Mouse (Mus musculus): ENCODE measurements around the gene Rras2. TPM values are rescaled to one million over a fixed set of nuclear protein-coding genes. Genes with fewer than 3 reads are reported as not detected.

Rras2 gene
- polyA plus RNA-seq (2017; shearing (Covaris generic)), result 1 to 10 TPM; 3.3 to 5.3 (median 4.5) TPM

DNA sequence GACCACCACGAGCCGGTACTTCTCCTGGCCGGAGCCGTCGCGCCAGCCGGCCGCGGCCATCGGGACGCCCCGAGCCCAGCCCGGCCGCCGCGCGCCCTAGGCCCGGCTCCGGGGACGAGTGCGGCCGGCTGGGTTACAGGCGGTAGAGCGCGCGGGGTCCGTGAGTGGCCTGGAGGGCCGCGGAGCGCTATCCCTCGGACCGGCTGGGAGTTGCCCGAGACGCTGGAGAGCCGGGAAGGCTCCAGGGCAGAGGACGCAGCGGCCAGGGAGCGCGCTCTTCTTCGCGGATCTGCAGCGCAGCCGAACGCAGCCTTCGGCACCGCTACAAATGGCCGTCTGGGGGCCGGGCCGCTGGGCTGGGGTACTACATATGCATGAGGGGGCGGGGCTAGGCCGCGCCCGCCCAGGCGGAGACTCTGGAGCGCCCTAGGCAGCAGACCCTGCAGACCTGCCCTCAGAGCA, at the start of gene Rras2:
TSS of gene Rras2 (minus strand) at position 338 of the 462 bp plus-strand sequence.
- ATAC-seq, result peak; percentile 94

DNA sequence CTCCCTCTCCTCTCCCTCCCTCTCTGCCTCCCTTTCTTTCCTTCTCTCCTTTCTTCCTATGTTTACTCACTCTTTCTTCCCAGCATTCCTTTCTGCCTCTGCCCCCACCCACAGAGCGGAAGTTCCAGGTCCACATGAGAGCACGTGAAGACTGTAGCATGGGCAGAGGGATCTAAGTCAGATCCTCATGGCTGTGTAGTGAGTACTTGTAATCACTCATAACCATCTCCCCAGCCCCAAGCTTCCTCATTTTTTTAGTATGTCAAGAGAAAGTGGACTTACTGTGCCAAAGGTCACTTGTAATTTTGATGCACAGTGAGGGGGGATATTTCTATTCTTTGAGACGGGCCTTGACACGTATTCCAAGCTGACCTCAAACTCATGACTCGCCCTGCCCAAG, 45.4 kb upstream of the Rras2 start:
- no peak for ATAC-seq

DNA sequence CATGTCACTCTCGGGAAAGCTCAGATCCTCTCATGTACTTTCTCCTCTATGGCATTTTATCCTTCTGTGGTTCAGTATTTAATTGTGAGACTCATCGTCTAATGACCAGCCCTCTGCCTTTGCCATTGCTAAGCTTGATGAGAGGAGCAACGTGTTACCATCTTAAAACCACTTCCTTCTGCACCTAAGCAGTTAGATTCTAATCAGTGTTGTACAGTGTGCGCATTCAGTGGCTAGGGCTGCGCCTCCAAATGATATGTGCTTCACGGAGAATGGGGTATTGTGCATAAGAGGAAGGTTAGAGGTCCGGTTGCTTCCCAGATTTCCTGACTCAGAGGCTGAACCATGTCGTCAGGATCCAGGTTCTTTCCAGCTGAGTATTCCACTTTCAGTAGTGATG, 43.5 kb upstream of the Rras2 start:
- ATAC-seq, result peak; percentile 98

DNA sequence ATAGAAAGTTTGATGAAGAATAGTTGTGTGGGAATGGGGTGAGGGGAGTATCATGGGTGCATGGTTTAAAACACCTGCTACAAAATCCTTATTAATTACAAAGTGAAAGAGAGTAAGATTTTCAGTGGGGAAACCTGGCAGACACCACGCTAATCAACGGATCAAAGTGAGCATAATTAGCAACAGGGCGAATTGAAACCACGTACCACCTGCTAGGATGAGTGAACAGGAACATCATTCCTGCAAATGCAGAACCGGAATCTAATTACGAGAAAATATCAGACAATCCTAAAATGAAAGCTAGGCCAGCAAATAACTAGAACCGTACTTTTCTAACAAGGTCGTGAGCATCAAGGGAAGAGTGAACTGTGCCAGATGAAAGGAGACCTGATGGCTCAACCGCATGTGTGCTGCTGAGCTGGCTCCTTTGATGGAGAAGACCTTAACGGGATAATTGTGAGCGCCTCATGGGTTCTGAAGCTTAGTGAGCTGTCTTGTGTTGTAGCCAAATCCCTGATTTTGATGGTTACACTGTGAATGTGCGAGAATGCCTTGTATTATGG, 40.2 kb upstream of the Rras2 start:
- no peak for ATAC-seq

DNA sequence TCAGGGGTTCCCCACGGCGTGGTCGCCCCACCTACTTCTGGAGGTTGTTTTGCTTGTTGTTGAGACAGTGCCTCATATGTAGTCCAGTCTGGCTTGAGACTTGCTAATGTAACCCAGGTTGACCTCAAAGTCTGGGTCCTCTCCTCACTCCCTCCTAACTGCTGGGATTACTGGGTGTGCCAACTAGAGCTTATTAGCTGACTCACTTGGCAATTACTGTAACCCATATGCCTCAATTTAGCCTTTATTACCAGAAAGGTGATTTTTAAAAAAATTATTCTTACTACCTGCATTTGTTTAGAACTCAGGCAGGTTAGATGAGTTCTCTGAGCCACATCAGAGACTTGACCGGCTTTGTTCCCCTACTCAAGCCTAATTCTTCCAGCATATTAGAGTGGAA, 38.8 kb upstream of the Rras2 start:
- no peak for ATAC-seq

DNA sequence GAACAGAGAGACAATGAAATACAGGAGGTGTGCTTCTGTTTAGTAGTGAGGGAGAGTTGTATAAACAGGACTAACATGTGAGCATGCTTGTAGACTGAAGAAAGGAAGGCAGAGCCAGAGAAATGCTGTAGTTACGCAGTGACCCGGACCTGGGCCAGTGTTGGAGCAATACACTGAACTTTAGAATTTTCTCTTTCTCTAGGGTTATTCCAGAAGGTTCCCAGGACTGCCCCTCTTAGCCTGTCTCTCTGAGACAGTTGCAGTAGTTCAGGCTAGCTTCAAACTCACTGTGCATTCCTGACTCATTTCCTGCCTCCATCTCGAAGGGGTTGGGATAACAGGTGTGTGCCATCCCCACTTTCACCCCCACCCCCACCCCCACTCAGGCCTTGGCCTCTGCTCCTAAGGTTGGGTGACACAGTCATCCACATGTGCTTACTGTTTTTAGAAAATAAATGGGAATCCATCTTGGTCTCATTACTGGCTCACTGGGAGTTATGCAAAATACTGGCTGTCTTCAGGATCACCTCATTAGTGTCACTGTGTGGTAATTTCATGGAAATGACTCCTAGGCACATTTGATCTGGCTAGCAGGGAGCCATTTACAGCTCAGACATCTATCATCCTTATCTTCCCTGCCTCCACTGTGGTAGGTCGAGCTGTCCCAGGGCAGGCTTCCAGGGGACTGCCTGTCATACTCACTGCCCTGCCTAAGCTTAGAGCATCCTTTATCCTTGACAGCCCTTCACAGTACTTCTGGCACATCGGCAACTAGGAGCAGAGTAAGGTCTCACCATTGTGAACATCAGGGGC, 37.7 kb upstream of the Rras2 start:
- no peak for ATAC-seq

DNA sequence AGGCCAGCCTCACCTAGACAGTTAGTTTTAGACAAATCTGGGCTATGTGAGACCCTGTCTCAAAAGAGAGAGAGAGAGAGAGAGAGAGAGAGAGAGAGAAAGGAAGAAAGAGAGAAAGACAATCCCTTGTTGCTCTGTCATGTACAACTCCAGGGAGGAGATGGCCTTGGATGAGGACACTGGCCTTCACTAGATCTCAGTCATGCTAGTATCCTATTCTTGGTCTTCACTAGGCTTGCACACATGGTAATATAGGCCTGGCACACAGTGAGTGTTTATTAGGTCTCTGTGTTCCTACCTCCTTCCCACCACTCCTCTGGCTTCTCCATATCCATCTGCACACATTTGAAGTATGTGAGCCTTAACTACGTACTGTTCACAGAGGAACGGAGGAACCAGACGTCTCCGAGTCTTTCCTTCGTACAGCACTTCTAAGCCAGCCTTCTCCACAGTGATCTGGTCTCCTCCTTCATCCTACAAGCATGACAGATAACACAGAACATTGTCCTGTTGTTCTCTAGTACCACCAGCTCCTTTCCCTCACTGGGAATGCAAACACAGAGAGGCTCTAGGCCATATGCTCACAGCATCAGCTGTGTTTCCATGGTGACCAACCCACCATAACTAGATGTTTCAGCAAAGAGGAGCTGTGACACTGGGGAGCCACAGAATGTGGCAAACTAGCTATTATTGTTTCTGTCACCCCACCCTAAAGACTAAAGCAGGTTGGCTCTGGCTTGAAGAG, 33.6 kb upstream of the Rras2 start:
- no peak for ATAC-seq

DNA sequence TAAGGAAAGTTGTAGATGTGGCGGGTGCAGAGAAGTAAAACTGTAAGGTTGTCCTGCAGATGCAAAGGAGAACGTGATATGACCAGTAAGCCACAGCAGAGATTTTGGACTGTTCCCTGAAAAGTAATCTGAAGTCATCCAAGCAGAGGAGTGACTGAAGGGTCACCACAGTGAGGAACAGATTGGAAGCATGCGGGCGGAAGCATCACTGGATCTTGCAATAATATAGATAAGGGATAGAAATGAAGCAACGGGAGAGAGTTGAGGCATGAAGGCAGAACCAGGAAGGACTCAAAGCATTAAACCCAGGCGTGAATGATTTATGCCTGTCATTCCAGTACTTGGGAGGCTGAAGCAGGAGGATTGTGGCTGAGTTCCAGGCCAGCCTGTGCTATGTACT, 32.0 kb upstream of the Rras2 start:
- ATAC-seq, result no peak

DNA sequence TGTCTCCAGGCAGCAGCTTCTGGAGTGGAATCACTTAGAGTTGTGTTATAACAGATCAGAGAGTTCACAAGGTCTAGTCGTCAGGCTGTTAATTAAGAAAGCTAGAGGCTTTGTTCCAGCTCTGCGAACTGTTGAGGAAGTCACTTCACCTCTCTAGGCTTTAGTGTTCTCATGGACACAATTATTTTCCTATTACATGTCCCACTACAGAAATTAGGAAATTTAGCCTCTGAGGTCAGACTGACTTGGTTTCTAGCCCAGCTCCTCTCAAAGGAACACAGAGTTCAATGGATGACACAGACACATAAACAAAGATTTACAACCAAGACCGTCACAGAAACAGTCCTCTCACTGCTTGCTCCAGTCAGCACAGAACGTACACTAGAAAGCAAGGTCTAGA, 31.6 kb upstream of the Rras2 start:
- ATAC-seq, result no peak

DNA sequence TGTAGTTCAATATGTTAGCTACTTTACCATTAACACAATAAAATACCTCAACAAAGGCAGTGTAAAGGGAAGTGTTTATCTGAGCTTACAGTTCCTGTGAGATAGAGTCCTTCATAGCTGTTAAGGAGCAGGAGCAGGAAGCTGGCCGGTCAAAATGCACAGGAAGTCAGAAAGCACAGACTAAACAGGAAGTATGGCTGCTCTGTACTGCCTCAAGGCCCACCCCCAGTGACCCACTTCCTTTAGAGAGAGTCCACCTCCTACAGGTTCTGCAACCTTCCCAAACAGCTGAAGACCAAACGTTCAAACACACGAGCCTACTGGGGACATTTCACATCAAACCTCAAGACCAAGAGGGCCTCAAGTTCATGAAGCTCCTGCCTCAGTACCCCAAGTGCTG, 28.3 kb upstream of the Rras2 start:
- ATAC-seq, result peak; percentile 81

DNA sequence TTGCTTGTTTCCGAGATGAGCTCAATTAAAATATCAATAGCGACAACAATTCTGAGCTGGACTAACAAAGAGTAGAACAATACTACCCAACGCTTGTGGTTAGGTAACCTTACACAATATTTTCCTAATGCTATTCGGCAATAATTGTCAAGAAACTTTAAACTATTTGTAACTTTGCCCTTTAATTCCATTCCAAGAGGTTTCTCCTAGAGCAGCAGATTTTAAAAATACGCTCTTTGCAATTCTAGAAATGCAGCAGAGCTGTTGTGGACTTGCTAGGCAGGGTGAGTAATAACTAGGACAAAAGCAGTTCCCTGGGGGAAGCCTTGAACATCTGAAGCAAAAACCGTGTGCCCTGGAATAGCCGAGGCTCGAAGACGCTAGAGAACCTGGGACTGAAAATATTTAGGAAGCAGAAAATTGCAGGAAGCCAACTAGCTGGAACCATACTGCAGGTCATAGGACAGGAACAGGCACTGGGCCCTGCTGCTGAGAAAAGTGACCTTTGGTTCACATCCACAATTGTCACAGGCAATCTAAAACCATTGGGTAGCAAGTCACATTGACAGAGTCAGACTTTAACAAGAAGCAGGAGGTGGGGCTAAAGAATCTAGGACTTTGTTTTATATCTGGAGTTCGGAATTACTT, 24.7 kb upstream of the Rras2 start:
- ATAC-seq, result no peak

DNA sequence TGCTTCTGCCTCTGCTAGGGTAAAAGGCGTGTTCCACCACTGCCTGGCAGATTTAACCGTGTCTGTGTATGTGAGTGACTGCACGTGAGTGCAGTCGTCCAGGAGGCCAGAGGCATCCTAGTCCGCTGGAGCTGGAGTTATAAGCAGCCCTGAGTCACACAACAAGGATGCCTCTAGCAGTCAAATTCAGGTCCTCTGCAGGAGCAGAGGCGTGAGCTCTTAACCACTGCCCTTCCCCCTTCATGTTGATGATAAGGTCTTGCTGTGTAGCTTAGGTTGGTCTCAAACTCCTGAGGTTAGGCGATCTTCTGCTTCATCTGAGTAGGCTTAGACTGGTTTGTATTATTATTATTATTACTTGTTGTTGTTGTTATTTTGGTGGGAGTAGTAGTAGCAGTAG, 22.4 kb upstream of the Rras2 start:
- peak; percentile 62 for ATAC-seq

DNA sequence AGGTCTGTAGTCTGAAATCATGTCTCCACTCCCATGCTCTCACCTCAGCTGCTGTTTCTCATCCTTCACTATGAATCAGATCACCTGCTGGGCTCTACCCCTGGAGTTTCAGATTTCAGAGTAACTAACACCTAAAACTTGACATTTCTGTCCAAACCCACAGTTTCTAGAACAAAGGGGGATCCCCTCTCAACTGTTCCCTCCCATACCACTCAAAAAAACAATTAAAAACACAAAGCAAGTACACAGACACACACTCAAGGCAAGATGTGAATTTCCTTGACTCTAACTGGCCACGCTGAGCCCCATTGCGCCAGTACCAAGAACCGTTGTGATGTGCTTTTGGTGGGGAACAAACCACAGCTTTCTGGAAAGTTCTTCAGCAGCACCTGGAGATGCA, 21.8 kb upstream of the Rras2 start:
- ATAC-seq, result peak; percentile 49

DNA sequence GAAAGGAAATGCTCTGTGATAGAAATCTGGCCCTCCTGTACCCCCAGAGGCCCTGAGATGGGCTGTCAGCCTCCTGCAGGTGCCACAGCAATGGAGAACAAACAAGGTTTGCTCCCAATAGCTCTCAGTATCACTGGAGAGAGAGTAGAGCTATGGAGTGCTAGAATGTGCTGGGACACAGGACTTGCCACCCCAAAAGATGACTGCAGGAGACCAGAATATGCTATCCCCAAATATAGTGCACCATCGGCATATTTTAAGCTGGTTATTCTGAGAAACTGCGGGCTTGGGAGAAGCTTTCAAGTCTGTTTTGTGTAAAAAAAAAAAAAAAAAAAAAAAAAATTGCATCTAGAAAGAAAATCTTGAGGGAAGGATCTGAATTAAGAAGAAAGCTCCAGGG, 20.7 kb upstream of the Rras2 start:
- no peak for ATAC-seq

DNA sequence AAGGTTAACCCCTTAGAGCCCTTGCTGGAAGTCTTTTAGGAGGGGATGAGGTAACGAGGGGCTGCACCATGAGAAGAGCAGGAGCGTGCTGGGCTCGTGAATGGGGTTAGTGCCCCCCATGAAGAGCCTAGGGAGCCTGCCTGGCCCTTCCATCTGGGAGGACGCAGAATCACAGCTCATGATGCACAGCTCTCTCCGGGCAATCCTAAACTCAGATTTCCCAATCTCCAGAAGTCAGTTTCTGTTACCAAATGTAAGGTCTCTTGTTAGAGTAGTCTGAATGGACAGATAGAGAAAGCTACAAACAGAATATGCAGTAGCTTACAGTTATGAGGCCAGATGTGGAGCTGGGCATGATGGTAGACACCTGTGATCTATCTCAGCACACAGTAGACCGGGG, 17.6 kb upstream of the Rras2 start:
- ATAC-seq, result no peak

DNA sequence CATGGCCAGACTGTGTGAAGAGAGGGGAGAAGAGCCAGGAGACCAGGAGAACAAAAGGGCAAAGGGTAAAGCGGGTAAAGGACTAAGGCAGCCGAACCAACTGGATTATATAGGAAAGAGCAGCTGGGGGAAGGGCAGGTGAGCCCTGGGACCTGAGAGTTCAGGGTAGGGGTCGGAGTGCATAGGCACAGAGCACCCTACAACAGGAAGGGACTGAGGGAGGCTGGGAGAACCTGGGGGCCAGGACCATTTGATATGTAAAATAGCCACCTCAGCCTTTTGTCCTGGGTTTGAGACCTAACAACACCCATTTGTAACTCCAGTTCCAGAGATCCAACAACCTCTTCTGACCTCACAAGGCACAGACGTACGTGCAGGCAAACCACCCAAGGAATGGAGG, 16.4 kb upstream of the Rras2 start:
- ATAC-seq, result no peak

DNA sequence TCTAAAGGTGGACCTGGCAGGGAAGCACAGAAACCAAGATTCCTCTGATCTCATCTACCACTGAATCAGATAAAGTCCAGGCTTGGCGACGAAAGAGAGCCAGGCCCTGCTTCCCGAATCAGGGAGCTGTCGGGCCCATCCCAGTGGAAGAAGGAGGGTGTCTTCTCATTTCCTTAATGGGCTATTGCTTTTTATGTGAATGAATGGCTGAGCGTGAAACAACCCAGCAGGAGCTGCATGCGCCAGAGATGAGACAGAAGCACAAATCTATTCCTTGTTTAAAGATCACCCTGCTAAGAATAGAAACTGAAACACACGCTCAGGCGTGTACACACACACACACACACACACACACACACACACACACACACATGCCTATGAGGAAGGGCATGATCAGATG, 14.7 kb upstream of the Rras2 start:
- no peak for ATAC-seq

DNA sequence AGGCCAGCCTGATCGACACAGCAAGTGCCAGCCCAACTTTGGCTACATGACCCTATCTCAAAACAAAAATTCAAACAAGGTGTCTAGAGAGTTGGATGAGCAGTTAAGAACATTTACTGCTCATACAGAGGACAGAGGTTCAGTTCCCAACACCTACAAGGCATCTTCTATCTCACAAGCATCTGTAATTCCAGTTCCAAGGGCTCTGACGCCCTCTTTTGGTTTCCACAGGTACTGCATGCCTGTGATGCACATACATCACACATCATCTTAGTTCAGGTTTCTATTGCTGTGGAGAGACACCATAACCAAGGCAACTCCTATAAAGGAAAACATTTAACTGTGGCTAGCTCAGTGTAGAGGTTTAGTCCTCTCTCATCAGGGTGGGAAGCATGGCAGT, 11.7 kb upstream of the Rras2 start:
- ATAC-seq, result no peak

DNA sequence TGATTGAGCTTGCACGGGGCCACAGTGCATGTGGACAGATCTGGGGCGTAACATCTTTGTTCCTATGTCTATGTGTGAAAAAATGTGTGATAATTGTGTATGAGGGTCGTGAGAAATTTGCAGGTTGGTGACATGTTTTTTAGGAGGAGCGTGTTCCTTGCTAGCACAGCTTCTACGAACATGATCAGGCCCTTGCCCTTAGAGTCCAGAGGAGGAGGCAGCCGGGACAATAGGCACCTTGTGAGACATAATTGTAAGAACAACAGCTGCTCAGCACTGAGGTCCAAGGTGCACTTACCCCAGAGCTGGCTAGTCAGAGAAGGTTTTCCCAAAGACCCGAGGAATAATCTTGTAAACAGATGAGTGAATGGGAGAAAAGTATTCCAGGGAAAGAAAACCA, 599 bp upstream of the Rras2 start:
- no peak for ATAC-seq

DNA sequence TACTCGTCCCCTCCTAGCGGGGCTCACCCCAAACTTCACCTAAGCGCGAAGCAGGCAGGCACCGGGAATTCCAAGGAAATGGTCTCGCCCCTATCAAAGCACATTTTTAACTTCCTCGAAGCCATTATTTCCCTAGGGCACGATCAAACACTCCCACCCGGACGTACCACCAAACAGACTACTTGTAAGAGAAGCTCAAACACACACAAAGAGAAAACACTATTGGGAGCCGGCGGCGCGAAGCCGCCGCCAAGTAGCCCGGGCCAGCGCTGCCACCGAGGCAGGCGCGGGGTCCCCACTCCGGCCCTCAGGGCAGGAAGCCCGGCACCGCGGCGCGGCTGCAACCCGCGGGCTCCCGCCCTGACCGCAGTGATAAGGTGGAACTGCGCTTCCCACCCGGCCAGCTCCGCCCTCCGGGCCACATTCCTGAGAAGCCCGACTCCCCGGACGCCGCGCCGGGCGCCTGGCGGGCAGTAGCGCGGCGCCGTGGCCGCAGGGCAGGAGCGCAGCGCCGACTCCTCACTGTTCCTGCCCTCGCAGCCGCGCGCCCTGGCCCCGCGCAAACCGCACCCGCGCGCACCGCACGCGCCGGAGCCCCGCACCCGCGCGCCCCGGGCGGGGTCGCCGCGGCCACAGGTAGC, 750 bp downstream of the Rras2 start:
- ATAC-seq, result peak; percentile 24

DNA sequence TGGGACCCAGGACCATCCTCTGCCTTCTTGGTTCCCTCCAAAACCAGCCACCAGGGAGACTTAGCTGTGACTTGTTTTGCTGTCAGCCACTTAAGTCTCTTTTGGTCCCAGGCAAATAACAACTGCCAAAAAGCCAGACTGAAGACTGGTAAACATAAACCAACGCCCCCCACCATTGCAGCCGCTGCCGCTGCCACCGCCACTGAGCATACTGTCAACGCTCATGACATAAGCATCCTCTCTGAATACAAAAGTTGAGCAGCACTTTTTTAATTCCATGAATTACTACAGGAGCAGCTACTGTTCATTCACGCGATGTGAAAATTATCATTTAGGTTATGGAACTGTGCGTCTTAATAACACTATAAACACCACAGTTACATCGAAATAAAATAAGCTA, 1.6 kb downstream of the Rras2 start:
- no peak for ATAC-seq

DNA sequence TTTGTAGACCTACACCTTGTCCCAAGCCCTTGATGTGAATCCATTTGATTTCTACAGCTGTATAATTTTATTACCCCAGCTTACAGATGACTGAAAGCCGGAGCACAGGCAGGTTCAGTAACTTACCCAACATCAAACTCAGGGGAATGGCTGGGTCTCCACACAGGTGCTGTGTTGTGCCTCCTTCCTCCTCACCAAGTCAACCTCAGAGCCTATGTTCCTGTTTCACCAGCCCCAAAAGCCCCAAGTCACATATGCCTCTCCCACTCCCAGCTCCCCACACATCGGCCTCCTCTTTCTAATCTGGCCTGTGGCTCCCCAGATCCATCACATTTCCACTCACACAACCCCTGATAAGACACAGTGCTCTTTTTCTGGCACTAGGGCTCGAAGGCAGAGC, 2.6 kb downstream of the Rras2 start:
- ATAC-seq, result no peak

DNA sequence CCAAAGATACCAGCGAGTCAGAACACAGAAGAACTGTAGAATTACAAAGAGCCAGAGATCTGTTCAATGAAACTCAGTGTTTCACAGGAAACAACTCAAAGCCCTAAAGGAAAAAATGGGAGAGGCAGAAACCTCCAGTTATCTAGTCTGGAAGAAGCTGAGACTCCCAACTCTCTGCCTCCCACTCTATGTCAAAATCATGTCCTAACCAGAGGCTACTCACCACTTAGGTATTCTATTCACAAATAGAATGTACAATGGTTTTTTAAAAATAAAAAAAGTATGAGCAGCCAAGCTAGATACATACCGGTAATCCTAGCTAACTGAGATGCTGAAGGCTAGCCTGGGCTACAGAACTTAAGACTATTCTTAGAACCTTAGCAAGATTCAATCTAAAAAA, 3.3 kb downstream of the Rras2 start:
- no peak for ATAC-seq

Measured in inflammation-experienced regulatory T-cells, adult 6 months (primary cell).